Mouse (Mus musculus) midbrain, embryonic 11.5 days (tissue): ENCODE data around the gene Jmjd1c. TPM values are rescaled to one million over a fixed set of nuclear protein-coding genes. Genes with fewer than 3 reads are reported as not detected.

Experiments used
- ATAC-seq: fragments of 200-750 bp; cut with Nextera tagmentation; 2 replicates; pipeline ENCODE4 v1.8.0; 2017; ENCODE audit warnings: moderate TSS enrichment, moderate library complexity; ENCODE audit not compliant: low FRiP score
- DNase-seq: peaks from one replicate; pipeline ENCODE4 v3.0.0; 2015; ENCODE audit warnings: low spot score; ENCODE audit errors: missing footprints
- H3K27ac ChIP-seq: fragments of 300-500 bp; sonication (generic); 2 replicates; pipeline ENCODE4 v1.5.1; 2014; ENCODE audit warnings: low read depth, low read length
- H3K27me3 ChIP-seq: fragments of 300-500 bp; sonication (generic); 2 replicates; pipeline ENCODE4 v1.6.1; 2014; ENCODE audit warnings: mild to moderate bottlenecking, low read length, moderate library complexity, mixed read lengths; ENCODE audit not compliant: control insufficient read depth, insufficient read depth
- H3K36me3 ChIP-seq: fragments of 300-500 bp; sonication (generic); 2 replicates; pipeline ENCODE4 v1.6.1; 2014; ENCODE audit warnings: mild to moderate bottlenecking, low read length, moderate library complexity, mixed read lengths; ENCODE audit not compliant: control insufficient read depth, insufficient read depth
- H3K4me1 ChIP-seq: fragments of 300-500 bp; sonication (generic); 2 replicates; pipeline ENCODE4 v1.6.1; 2014; ENCODE audit warnings: low read length; ENCODE audit not compliant: control insufficient read depth, insufficient read depth
- H3K4me2 ChIP-seq: fragments of 300-500 bp; sonication (generic); 2 replicates; pipeline ENCODE4 v1.6.1; 2014; ENCODE audit warnings: mild to moderate bottlenecking, moderate library complexity
- H3K4me3 ChIP-seq: fragments of 300-500 bp; sonication (generic); 2 replicates; pipeline ENCODE4 v1.5.1; 2014; ENCODE audit warnings: low read depth, low read length
- H3K9ac ChIP-seq: fragments of 300-500 bp; sonication (generic); 2 replicates; pipeline ENCODE4 v1.6.1; 2014; ENCODE audit warnings: low read length
- H3K9me3 ChIP-seq: fragments of 300-500 bp; sonication (generic); 2 replicates; pipeline ENCODE4 v1.6.1; 2016; ENCODE audit warnings: low read length; ENCODE audit not compliant: control insufficient read depth
- WGBS: fragments of 180-500 bp; shearing (Covaris S2); extraction: QIAGEN DNeasy Blood & Tissue Kit; methylation state at CpG from one replicate; pipeline ENCODE4 v1.1.7; 2014; 5-methylcytosine and 5-hydroxymethylcytosine counted together
- polyA plus RNA-seq: library from polyadenylated mRNA; unstranded; fragments of >200 nt; fragmentation: Nextera tagmentation; extraction: Ambion mirVana; gene quantifications from 2 replicates; pipeline ENCODE4 v1.2.1, GENCODE M21; 2014

Jmjd1c gene
- polyA plus RNA-seq, 1 experiment from 2014 or later = 46.9 TPM

DNA sequence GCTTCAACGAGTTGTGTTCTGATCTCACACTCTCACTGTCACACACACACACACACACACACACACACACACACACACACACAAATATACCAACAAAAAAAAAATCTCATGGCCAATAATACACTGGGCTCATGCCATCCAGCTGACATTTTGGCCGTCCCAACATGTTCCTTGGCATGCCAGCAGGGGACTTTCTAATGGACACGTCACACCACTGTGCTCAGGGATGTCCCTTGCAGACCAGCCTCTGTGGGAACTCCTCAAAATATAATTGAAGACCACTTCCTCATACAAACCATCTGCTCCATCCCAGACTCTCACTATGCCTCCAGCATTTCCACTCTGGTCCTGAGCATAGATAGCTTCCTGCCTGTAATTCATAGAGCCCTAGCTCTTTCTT lies 29.5 kb upstream of the Jmjd1c start:
- 72% methylated on average over 3 of the region's 3 CpGs for WGBS
- H3K36me3 ChIP-seq = no peaks in the 10 kb centered on the region
- no peak for DNase-seq
- no peak overlapping the region; the same call in 1 of the 2 replicates for H3K27ac ChIP-seq
- no peak overlapping the region for H3K4me2 ChIP-seq
- no peaks in the 10 kb centered on the region for H3K9me3 ChIP-seq
- no peak overlapping the region for H3K4me3 ChIP-seq
- ATAC-seq = no peak
- peaks cover 8% of the 10 kb centered on the region; the same call in 1 of the 2 replicates for H3K4me1 ChIP-seq
- no peak overlapping the region for H3K9ac ChIP-seq
- no peaks in the 10 kb centered on the region for H3K27me3 ChIP-seq

DNA sequence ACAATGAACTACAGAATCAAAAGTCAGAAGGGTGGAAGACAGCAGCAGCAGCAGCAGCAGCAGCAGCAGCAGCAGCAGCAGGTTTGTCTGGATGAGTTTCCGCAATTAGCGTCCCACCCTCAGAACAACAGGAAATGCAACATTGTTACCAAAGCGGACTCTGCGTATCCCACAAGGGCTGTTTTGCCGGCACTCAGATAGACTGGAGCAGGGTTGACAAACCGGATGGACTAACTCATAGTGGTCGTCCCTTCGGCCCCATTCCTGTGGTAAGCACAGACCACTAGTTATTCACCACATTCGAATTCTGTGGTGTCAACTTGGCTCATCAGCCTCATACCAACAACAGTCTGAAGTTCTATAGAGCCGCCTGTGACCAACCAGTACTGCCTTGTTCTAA lies 26.9 kb upstream of the Jmjd1c start:
- Histone ChIP-seq H3K27ac (no peak overlapping the region), H3K4me1 (peaks cover 8% of the 10 kb centered on the region; the same call in 1 of the 2 replicates), H3K9me3 (no peaks in the 10 kb centered on the region), H3K4me3 (no peak overlapping the region), H3K4me2 (no peak overlapping the region), H3K36me3 (no peaks in the 10 kb centered on the region), H3K9ac (no peak overlapping the region), H3K27me3 (no peaks in the 10 kb centered on the region)
- WGBS = 88% methylated on average over 10 of the region's 10 CpGs
- ATAC-seq (no peak), DNase-seq (no peak)

DNA sequence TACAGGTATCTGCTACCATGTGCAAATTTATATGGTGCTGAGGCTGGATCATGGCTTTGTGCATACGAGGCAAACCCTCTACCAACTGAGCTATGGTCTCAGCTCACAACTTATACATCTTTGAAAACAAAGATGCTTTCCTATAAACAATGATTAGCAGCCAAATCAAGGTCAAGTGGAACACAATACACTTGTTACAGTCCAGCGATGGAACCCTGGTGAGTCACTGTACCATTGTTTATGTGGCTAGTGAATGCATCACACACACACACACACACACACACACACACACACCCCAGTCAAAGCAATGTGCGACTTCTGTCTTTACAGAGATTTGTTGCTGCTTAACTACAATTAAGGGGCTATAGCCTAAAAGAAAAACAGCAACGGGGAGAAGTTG lies 24.5 kb upstream of the Jmjd1c start:
- 90% methylated on average over 4 of the region's 4 CpGs for WGBS
- Histone ChIP-seq H3K27me3 (no peaks in the 10 kb centered on the region), H3K36me3 (no peaks in the 10 kb centered on the region), H3K9me3 (no peaks in the 10 kb centered on the region), H3K9ac (no peak overlapping the region), H3K4me3 (no peak overlapping the region), H3K27ac (no peak overlapping the region), H3K4me2 (no peak overlapping the region), H3K4me1 (0 out of 2 replicates have a peak, but pooled peaks cover 3% of the 10 kb centered on the region)
- DNase-seq (no peak), ATAC-seq (no peak)

DNA sequence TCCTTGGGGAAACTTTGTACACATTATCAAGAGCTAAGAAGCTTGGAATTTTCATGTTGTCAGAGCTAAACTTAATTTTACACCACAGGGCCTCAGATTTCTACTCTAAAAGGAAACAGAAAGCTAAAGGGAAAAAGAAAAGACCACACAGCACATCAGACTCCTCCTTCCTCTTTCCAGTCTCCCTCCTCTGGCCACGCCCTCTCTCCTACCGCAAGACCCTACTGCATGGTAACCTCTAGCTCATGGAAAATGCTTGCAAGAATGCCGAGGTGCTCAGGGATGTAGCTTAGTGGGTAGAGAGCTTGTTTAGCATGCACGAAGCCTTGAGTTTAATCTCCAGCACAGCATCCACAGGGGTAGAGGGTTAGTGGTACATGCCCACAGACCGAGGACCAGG lies 24.0 kb upstream of the Jmjd1c start:
- no peak overlapping the region for H3K4me3 ChIP-seq
- 87% methylated on average over 5 of the region's 5 CpGs for WGBS

DNA sequence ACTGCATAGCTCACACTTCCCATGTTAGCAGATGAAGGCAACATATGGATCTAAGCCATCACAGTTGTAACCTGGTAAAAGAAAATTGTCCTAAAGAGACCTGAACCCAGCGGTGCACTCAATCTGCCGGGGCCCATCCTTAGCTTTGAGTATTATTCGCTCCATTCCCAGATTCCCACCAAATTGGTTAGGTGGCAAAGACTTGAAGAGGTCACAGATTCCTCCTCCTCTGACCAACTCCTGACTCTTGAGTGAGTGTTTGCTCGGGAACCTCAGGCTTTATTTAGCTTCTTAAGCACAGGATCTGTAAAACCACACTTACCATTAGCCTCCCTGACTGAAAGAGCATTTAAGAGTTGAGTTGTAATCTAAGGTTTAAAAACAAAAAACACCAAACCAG lies 23.3 kb upstream of the Jmjd1c start:
- ATAC-seq (no peak), DNase-seq (no peak)
- no peak overlapping the region for H3K4me2 ChIP-seq
- no peak overlapping the region for H3K4me3 ChIP-seq
- H3K36me3 ChIP-seq = no peaks in the 10 kb centered on the region
- H3K9ac ChIP-seq = no peak overlapping the region
- H3K27ac ChIP-seq = no peak overlapping the region
- 96% methylated on average over 4 of the region's 4 CpGs for WGBS
- H3K27me3 ChIP-seq = no peaks in the 10 kb centered on the region
- H3K4me1 ChIP-seq = 0 out of 2 replicates have a peak, but pooled peaks cover 3% of the 10 kb centered on the region
- H3K9me3 ChIP-seq = no peaks in the 10 kb centered on the region

More for the DNA sequence above, 24.0 kb upstream of the Jmjd1c start:
- H3K36me3 ChIP-seq = no peaks in the 10 kb centered on the region
- ATAC-seq (no peak), DNase-seq (no peak)
- H3K27me3 ChIP-seq = no peaks in the 10 kb centered on the region
- H3K27ac ChIP-seq = no peak overlapping the region
- H3K9me3 ChIP-seq = no peaks in the 10 kb centered on the region
- 0 out of 2 replicates have a peak, but pooled peaks cover 3% of the 10 kb centered on the region for H3K4me1 ChIP-seq
- no peak overlapping the region for H3K4me2 ChIP-seq
- no peak overlapping the region for H3K9ac ChIP-seq

DNA sequence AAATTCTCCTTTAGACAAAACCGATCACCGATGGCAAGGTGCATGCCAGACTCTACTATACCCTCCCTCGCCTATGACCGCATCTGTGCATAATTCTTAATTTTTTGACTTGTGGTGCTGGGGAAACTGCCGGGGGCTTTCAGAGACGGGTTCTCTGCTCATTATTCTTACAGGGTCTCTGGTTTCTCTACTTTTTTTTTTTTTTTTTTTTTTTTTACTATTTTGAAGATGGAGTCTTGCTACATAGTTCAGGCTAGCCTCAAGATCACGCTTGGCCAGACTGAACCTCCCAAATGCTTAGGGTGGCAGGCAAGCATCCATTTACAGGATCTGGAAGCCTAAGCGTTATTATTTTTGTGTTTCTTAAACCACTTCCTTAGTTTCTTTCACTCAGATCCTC lies 22.3 kb upstream of the Jmjd1c start:
- H3K9me3 ChIP-seq = no peaks in the 10 kb centered on the region
- WGBS = 93% methylated on average over 8 of the region's 8 CpGs
- H3K9ac ChIP-seq = no peak overlapping the region
- ATAC-seq (no peak), DNase-seq (no peak)
- no peaks in the 10 kb centered on the region for H3K36me3 ChIP-seq
- no peak overlapping the region for H3K4me3 ChIP-seq
- no peak overlapping the region for H3K27ac ChIP-seq
- H3K27me3 ChIP-seq = no peaks in the 10 kb centered on the region
- no peak overlapping the region for H3K4me2 ChIP-seq
- H3K4me1 ChIP-seq = 0 out of 2 replicates have a peak, but pooled peaks cover 3% of the 10 kb centered on the region

DNA sequence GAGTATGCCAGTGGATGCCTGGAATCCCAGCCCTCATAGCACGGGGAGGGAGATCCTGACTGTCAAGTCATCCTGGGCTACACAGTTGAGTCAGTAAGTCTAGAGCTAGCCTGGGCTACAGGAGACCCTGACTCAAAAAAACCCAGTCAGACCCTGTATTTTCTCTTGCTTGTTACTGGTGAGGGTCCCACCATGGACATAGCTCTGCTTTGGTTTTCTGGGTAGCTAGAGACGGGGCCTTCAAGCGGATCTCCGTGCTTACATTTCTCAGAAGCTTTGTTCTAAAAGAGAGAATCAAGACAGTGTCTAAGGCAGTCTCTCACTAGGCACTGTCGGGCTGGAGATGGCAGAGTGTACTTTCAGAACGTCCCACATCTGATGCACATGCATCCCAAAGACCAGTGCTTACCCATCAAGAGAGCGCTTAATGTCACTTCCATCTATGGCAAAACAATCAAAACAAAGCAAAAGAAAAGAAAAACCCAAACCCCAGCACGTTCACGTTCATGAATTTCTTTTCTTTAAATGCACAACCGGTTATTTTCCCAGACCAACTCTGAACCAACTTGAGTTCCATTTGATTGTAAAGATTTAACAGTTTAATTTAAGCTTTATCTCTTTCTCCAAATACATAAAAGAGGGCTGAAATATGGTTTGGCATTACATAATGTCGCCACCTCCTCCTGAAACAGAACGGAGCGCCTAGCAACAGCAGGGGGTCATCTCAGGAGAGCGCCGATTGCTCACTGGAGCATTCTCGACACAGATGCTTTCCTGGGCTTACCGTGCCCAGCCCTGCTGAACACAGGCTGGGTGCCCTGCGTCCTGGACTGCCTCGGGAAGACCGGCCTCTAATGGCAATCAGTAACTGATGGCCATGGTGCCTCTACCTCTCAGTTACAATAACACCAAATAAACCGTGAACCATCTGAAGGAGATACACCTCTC lies 19.7 kb upstream of the Jmjd1c start:
- DNase-seq = no peak
- Histone ChIP-seq H3K4me1 (0 out of 2 replicates have a peak, but pooled peaks cover 3% of the 10 kb centered on the region), H3K27me3 (no peaks in the 10 kb centered on the region), H3K9ac (no peak overlapping the region), H3K9me3 (no peaks in the 10 kb centered on the region), H3K4me3 (no peak overlapping the region), H3K27ac (no peak overlapping the region), H3K36me3 (no peaks in the 10 kb centered on the region), H3K4me2 (no peak overlapping the region)
- WGBS = 80% methylated on average over 21 of the region's 21 CpGs
- no peak for ATAC-seq

DNA sequence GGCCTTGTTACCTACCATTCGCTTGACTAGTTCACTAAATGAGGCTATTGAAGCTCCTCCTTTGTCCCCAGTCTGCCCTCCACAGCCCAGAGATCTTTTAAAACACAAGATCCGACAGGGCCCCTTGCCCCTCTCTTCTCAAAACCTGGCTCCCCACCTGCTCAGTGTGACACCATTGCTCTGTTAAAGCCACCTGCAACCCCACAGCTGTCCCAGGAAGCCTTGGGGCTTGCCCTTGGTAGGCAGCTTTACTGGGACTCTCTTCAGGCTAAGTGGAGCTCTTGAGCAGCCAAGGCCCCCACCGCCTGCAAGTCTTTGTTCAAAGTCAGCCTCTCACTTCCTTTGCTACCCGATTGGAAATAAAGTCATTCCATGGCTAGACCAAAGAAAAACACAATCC lies 16.9 kb upstream of the Jmjd1c start:
- no peak for ATAC-seq
- Histone ChIP-seq H3K36me3 (no peaks in the 10 kb centered on the region), H3K4me2 (no peak overlapping the region), H3K4me1 (0 out of 2 replicates have a peak, but pooled peaks cover 3% of the 10 kb centered on the region), H3K27me3 (no peaks in the 10 kb centered on the region), H3K4me3 (no peak overlapping the region), H3K9ac (no peak overlapping the region), H3K27ac (no peak overlapping the region), H3K9me3 (no peaks in the 10 kb centered on the region)
- 61% methylated on average over 4 of the region's 4 CpGs for WGBS
- no peak for DNase-seq

DNA sequence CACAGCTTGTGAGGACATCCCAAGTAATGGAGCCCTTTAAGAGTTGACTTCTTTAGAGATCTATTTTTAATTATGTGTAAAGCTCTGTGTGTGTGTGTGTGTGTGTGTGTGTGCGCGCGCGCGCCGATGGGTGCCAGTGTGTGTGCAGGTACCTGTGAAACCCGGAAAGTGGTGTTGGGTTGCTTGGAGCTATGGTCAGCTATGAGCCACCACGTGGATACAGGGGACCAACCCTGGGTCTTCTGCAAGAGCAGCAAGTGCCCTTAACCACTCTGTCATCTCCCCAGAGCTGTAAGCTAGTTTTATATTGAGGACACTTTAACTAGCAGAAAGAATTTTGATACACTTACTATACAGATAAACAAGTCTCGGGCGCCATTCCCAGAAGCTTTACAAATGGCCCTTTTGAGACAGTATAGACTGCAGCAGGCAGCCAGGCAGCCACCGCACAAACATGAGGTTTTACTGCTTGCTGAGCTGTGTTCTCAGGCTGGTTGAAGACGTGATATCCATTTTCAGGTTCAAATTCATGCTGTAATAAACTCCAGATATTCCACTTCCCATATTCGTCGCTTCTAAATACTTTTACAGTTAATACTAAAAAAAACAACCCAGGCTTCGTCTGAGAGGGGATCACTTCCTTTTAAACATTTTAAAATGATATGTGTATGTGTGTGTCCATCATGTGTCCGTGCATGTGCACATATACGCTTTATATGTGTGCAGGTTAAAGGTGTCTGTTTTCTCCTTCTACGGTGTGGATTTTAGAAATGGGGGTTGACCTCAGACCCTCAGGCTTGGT lies 14.5 kb upstream of the Jmjd1c start:
- no peaks in the 10 kb centered on the region for H3K27me3 ChIP-seq
- no peak overlapping the region for H3K4me3 ChIP-seq
- DNase-seq (no peak), ATAC-seq (no peak)
- no peak overlapping the region for H3K27ac ChIP-seq
- H3K4me1 ChIP-seq = 0 out of 2 replicates have a peak, but pooled peaks cover 3% of the 10 kb centered on the region
- H3K4me2 ChIP-seq = no peak overlapping the region
- H3K9me3 ChIP-seq = no peaks in the 10 kb centered on the region
- no peaks in the 10 kb centered on the region for H3K36me3 ChIP-seq
- 90% methylated on average over 18 of the region's 18 CpGs for WGBS
- no peak overlapping the region for H3K9ac ChIP-seq
